Mouse (Mus musculus) thymus, adult 2 months (tissue): ENCODE data around the gene Eef1akmt1. TPM values are rescaled to one million over a fixed set of nuclear protein-coding genes. Genes with fewer than 3 reads are reported as not detected.

Experiments
- DNase-seq: peaks from one replicate; pipeline ENCODE4 v3.0.0; 2021
- H3K27ac ChIP-seq: fragments of 200-500 bp; 2 replicates; pipeline ENCODE4 v1.5.1; 2012; ENCODE audit warnings: low read length, control low read depth; ENCODE audit not compliant: control insufficient read depth, insufficient read depth
- H3K27me3 ChIP-seq: fragments of 200-500 bp; 2 replicates; pipeline ENCODE4 v1.6.1; 2012; ENCODE audit warnings: mild to moderate bottlenecking, low read length, moderate library complexity, mixed read lengths; ENCODE audit not compliant: control insufficient read depth, insufficient read depth
- H3K36me3 ChIP-seq: fragments of 200-500 bp; 2 replicates; pipeline ENCODE4 v1.6.1; 2012; ENCODE audit warnings: mild to moderate bottlenecking, low read length, moderate library complexity; ENCODE audit not compliant: control insufficient read depth, insufficient read depth
- H3K4me1 ChIP-seq: fragments of 200-500 bp; replicated peaks from 2 replicates; pipeline ENCODE4 v1.6.1; 2012; ENCODE audit warnings: low read length; ENCODE audit not compliant: control insufficient read depth, insufficient read depth
- H3K4me3 ChIP-seq: fragments of 200-500 bp; 2 replicates; pipeline ENCODE4 v1.5.1; 2012; ENCODE audit warnings: mild to moderate bottlenecking, low read length, control low read depth, moderate library complexity; ENCODE audit not compliant: control insufficient read depth, insufficient read depth
- CTCF ChIP-seq: fragments of 200-500 bp; IDR thresholded peaks from 2 replicates; pipeline ENCODE4 v1.5.1; 2012; ENCODE audit warnings: mild to moderate bottlenecking, control low read depth, low read length, moderate library complexity, borderline replicate concordance; ENCODE audit not compliant: control insufficient read depth, poor library complexity, insufficient read depth; ENCODE audit errors: extremely low read depth
- POLR2A ChIP-seq: fragments of 200-500 bp; IDR thresholded peaks from 2 replicates; pipeline ENCODE4 v1.6.1; 2012; ENCODE audit warnings: mild to moderate bottlenecking, low read length, control low read depth, moderate library complexity; ENCODE audit not compliant: control insufficient read depth, poor library complexity, insufficient read depth; ENCODE audit errors: extremely low read depth
- WGBS: fragments of 180-500 bp; shearing (Covaris S2); methylation state at CpG from one replicate; pipeline ENCODE4 v1.1.7; 2018; 5-methylcytosine and 5-hydroxymethylcytosine counted together
- polyA plus RNA-seq: library from polyadenylated mRNA; depleted of rRNA; stranded (reverse); fragments of >200 nt; gene quantifications from 2 replicates; pipeline ENCODE4 v1.2.3, GENCODE M21; 2012

Gene Eef1akmt1
- polyA plus RNA-seq, 1 experiment: 24.0 TPM

GRCm38 (mm10) chr14:57527598-57527997 is 43.8 kb downstream of the Eef1akmt1 start:
- no peaks in the 10 kb centered on the region for H3K36me3 ChIP-seq
- peaks cover 2% of the 10 kb centered on the region; the same call in 1 of the 2 replicates for H3K4me1 ChIP-seq
- H3K27me3 ChIP-seq: peaks cover 11% of the 10 kb centered on the region
- WGBS: 80% methylated on average over 2 of the region's 2 CpGs
- H3K4me3 ChIP-seq: no peak overlapping the region
- no peak for DNase-seq
- no peak overlapping the region for H3K27ac ChIP-seq
- no peak for TF ChIP-seq POLR2A
- TF ChIP-seq CTCF: no peak

GRCm38 (mm10) chr14:57527122-57527521 is 44.3 kb downstream of the Eef1akmt1 start:
- Histone ChIP-seq H3K4me3 (no peak overlapping the region), H3K36me3 (no peaks in the 10 kb centered on the region), H3K4me1 (peaks cover 2% of the 10 kb centered on the region; the same call in 1 of the 2 replicates), H3K27ac (no peak overlapping the region), H3K27me3 (peaks cover 11% of the 10 kb centered on the region)
- 26% methylated on average over 6 of the region's 7 CpGs for WGBS
- DNase-seq: no peak
- no peak for TF ChIP-seq POLR2A
- no peak for TF ChIP-seq CTCF

- Histone ChIP-seq H3K27me3 (peaks cover 11% of the 10 kb centered on the region), H3K4me3 (no peak overlapping the region; the same call in 1 of the 2 replicates), H3K27ac (no peak overlapping the region), H3K36me3 (no peaks in the 10 kb centered on the region), H3K4me1 (peaks cover 2% of the 10 kb centered on the region; the same call in 1 of the 2 replicates)
- DNase-seq: no peak
- 60% methylated on average over 10 of the region's 10 CpGs for WGBS
- TF ChIP-seq CTCF: no peak
- TF ChIP-seq POLR2A: no peak
Measured at GRCm38 (mm10) chr14:57526050-57526623, 45.3 kb downstream of the Eef1akmt1 start.

GRCm38 (mm10) chr14:57525388-57526049 is 45.9 kb downstream of the Eef1akmt1 start:
- Histone ChIP-seq H3K36me3 (no peaks in the 10 kb centered on the region), H3K4me1 (peaks cover 2% of the 10 kb centered on the region; the same call in 1 of the 2 replicates), H3K27me3 (peaks cover 11% of the 10 kb centered on the region), H3K4me3 (peak overlapping the region; percentile 53), H3K27ac (no peak overlapping the region)
- peak; percentile 44 for DNase-seq
- WGBS: 2% methylated on average over 60 of the region's 60 CpGs
- TF ChIP-seq CTCF (no peak), POLR2A (no peak)

- no peaks in the 10 kb centered on the region for H3K36me3 ChIP-seq
- peaks cover 2% of the 10 kb centered on the region; the same call in 1 of the 2 replicates for H3K4me1 ChIP-seq
- no peak within 1 kb of the TSS for H3K27ac ChIP-seq
- WGBS: 8% methylated on average over 98 of the region's 104 CpGs
- no peak for TF ChIP-seq CTCF
- TF ChIP-seq POLR2A: no peak
- H3K4me3 ChIP-seq: peak within 1 kb of the TSS; percentile 53
- peaks cover 11% of the 10 kb centered on the region for H3K27me3 ChIP-seq
- DNase-seq: no peak
Measured at GRCm38 (mm10) chr14:57524671-57525387, 46.6 kb downstream of the Eef1akmt1 start, which contains the start of gene Il17d. Gene Il17d (plus strand): TSS chr14:57524777.

- Histone ChIP-seq H3K27me3 (peaks cover 11% of the 10 kb centered on the region), H3K36me3 (no peaks in the 10 kb centered on the region), H3K4me1 (peaks cover 2% of the 10 kb centered on the region; the same call in 1 of the 2 replicates), H3K4me3 (no peak overlapping the region), H3K27ac (no peak overlapping the region)
- DNase-seq: no peak
- TF ChIP-seq CTCF: no peak
- TF ChIP-seq POLR2A: no peak
- WGBS: 86% methylated on average over 9 of the region's 9 CpGs
Measured at GRCm38 (mm10) chr14:57523762-57524161, 47.6 kb downstream of the Eef1akmt1 start.
